Mouse (Mus musculus) midbrain, embryonic 16.5 days (tissue): ENCODE measurements around the gene Bmp2k. TPM values are rescaled to one million over a fixed set of nuclear protein-coding genes. Genes with fewer than 3 reads are reported as not detected.
A peak's percentile ranks its signal among the peaks of the same experiment; 100 is the strongest.

Source experiments
- ATAC-seq: fragments of 200-750 bp; cut with Nextera tagmentation; 2 replicates; pipeline ENCODE4 v1.8.0; 2017; ENCODE audit warnings: moderate TSS enrichment
- H3K27ac ChIP-seq: fragments of 300-500 bp; sonication (generic); 2 replicates; pipeline ENCODE4 v1.5.1; 2014; ENCODE audit warnings: mild to moderate bottlenecking, low read length, mixed read lengths
- H3K27me3 ChIP-seq: fragments of 300-500 bp; sonication (generic); 2 replicates; pipeline ENCODE4 v1.6.1; 2014; ENCODE audit warnings: low read depth, low read length, mixed read lengths; ENCODE audit not compliant: control insufficient read depth, insufficient read depth
- H3K36me3 ChIP-seq: fragments of 300-500 bp; sonication (generic); 2 replicates; pipeline ENCODE4 v1.6.1; 2014; ENCODE audit warnings: mild to moderate bottlenecking, low read length, moderate library complexity, mixed read lengths; ENCODE audit not compliant: control insufficient read depth, insufficient read depth
- H3K4me1 ChIP-seq: fragments of 300-500 bp; sonication (generic); 2 replicates; pipeline ENCODE4 v1.6.1; 2014; ENCODE audit warnings: mild to moderate bottlenecking, low read length, mixed read lengths; ENCODE audit not compliant: control insufficient read depth, insufficient read depth
- H3K4me2 ChIP-seq: fragments of 300-500 bp; sonication (generic); 2 replicates; pipeline ENCODE4 v1.6.1; 2014; ENCODE audit warnings: mild to moderate bottlenecking, low read length, mixed read lengths
- H3K4me3 ChIP-seq: fragments of 300-500 bp; sonication (generic); 2 replicates; pipeline ENCODE4 v1.5.1; 2014; ENCODE audit warnings: low read depth, mild to moderate bottlenecking, low read length, moderate library complexity, mixed read lengths
- H3K9ac ChIP-seq: fragments of 300-500 bp; sonication (generic); 2 replicates; pipeline ENCODE4 v1.6.1; 2014; ENCODE audit warnings: low read depth, low read length, mixed read lengths
- H3K9me3 ChIP-seq: fragments of 300-500 bp; sonication (generic); replicated peaks from 2 replicates; pipeline ENCODE4 v1.6.1; 2014; ENCODE audit warnings: mild to moderate bottlenecking, low read length, mixed read lengths; ENCODE audit not compliant: control insufficient read depth, poor library complexity, severe bottlenecking
- WGBS: fragments of 180-500 bp; shearing (Covaris S2); extraction: QIAGEN DNeasy Blood & Tissue Kit; methylation state at CpG from one replicate; pipeline ENCODE4 v1.1.7; 2014; 5-methylcytosine and 5-hydroxymethylcytosine counted together
- polyA plus RNA-seq: library from polyadenylated mRNA; unstranded; fragments of >200 nt; fragmentation: Nextera tagmentation; extraction: Ambion mirVana; gene quantifications from 2 replicates; pipeline ENCODE4 v1.2.1, GENCODE M21; 2015

Bmp2k gene
- polyA plus RNA-seq, 1 experiment from 2014 or later: 8.3 TPM

DNA sequence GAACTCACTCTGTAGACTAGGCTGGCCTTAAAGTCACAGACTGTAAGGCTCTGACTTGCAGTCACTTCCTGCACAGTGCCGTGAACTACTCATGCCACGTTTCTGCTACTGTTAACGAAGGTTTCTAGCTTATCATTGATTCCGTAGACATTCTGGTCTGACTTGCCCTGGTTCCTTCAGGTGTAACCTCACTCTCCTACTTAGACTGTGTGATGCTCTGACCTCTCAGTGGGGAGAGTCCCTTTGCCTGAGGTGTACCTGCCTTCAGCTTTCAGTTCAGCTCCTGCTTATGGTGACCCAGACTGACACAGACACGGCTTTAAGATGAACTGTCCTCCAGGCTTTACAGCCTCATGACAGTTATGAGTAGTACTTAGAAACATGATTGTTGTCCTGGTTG, 56.7 kb downstream of the Bmp2k start:
- Histone ChIP-seq H3K36me3 (peaks cover 9% of the 10 kb centered on the region; the same call in 1 of the 2 replicates), H3K9me3 (no peaks in the 10 kb centered on the region), H3K9ac (no peak overlapping the region), H3K4me2 (no peak overlapping the region), H3K27ac (no peak overlapping the region), H3K27me3 (no peaks in the 10 kb centered on the region), H3K4me1 (no peaks in the 10 kb centered on the region), H3K4me3 (no peak overlapping the region)
- WGBS: 91% methylated on average over 5 of the region's 5 CpGs
- ATAC-seq: no peak

DNA sequence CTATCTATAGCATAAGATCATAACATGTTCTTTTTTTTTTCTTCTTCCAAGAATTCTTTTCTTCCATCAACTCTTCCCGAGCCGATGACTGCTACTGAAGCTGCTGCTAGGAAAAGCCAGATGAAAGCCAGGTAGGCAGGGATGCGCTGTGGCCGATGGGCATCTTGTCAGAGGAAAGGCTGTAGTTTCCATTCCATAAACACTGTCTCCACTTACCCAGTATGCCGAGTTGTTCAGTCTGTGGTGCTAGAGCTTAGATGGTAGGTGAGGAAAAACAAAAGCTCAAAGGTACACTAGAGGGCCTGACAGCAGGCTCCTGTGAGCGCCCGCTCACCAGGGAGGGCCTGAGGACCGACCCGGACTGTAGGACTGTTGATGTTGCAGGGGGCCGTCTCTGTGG, 57.3 kb downstream of the Bmp2k start:
- Histone ChIP-seq H3K36me3 (peaks cover 9% of the 10 kb centered on the region; the same call in 1 of the 2 replicates), H3K4me2 (no peak overlapping the region), H3K9me3 (no peaks in the 10 kb centered on the region), H3K27me3 (no peaks in the 10 kb centered on the region), H3K9ac (no peak overlapping the region), H3K27ac (no peak overlapping the region), H3K4me1 (no peaks in the 10 kb centered on the region), H3K4me3 (no peak overlapping the region)
- WGBS: 84% methylated on average over 10 of the region's 10 CpGs
- ATAC-seq: no peak

DNA sequence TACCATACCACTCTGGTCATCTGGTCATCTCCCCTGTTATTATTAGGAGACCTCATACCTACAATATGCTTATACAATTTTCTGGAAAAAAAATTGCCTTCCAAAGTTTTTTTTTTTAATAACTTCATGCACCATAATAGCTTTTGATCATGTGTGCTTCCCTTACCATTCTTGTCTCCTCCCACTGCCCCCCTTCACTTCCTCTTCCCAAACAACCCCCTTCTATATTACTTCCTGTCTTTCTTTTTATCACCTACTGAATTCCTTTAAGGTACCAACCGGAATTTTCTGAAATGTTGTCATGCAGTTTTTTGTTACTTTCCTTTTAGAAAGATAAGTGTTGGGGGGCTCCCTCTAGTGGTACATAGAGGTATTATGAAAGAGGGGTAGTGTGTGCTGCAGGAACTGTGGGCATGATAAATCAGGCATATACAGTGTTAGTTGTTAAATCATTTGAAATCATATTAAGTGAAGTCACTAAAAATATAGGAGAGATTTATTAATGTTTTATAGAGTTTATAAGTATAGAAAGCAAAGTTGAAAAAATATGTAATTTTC, 58.1 kb downstream of the Bmp2k start:
- ATAC-seq: peak; percentile 64
- WGBS: 5% methylated on average over 1 of the region's 1 CpGs
- H3K27ac ChIP-seq: no peak overlapping the region
- no peak overlapping the region for H3K4me2 ChIP-seq
- H3K4me3 ChIP-seq: no peak overlapping the region
- H3K4me1 ChIP-seq: no peaks in the 10 kb centered on the region
- H3K36me3 ChIP-seq: peaks cover 9% of the 10 kb centered on the region; the same call in 1 of the 2 replicates
- no peak overlapping the region for H3K9ac ChIP-seq
- H3K9me3 ChIP-seq: no peaks in the 10 kb centered on the region
- no peaks in the 10 kb centered on the region for H3K27me3 ChIP-seq

DNA sequence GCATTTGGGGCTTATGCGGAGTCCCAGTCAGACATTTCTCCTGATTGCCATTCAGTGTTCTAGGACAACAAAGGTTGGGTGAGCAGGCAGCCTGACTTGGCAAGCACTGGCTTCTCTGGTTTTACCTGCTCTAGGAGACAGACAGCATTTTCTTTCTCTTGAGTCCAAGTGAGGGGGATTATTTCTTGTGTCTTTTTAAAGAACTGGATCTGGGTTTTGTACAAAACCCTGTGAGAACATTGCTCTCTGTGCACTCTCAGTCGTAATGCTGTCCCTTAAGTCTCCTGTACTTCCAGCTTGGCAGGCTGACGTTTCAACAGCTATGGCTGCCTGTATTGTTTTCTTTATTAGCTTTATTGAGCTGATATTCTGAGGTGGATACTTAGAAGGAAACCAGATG, 58.9 kb downstream of the Bmp2k start:
- no peak overlapping the region for H3K27ac ChIP-seq
- 88% methylated on average over 3 of the region's 3 CpGs for WGBS
- no peak for ATAC-seq
- no peaks in the 10 kb centered on the region for H3K4me1 ChIP-seq
- H3K9me3 ChIP-seq: no peaks in the 10 kb centered on the region
- peaks cover 9% of the 10 kb centered on the region; the same call in 1 of the 2 replicates for H3K36me3 ChIP-seq
- no peak overlapping the region for H3K4me3 ChIP-seq
- no peak overlapping the region for H3K4me2 ChIP-seq
- no peaks in the 10 kb centered on the region for H3K27me3 ChIP-seq
- H3K9ac ChIP-seq: no peak overlapping the region

DNA sequence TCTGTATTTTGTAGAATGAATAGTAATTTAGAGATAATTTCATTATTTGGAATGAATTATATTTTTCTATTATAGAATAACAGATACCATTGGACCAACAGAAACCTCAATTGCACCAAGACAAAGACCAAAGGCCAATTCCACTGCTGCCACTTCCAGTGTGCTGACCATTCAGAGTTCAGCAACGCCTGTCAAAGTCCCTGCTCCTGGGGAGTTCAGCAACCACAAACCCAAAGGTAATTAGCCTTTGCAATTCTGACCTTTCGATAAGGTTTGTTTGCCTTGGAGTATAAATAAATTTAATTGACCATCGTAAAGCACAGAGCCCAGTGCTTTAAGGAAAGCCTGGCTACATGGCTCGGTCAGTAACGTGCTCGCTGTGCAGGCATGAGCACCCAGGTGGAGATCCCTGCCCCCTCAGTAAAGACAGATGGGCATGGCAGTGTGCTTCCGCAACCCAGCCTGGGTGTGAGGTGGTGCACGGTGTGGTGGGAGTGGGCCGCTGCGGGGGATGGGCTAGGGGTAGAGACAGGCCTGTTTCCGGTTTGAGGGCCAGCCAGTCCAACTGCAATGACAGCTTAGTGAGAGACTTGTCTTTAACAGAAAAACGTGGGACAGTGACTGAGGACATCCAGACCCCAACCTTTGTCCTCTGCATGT, 59.4 kb downstream of the Bmp2k start:
- Histone ChIP-seq H3K36me3 (peaks cover 9% of the 10 kb centered on the region; the same call in 1 of the 2 replicates), H3K9me3 (no peaks in the 10 kb centered on the region), H3K4me3 (no peak overlapping the region), H3K4me1 (no peaks in the 10 kb centered on the region), H3K4me2 (no peak overlapping the region), H3K9ac (no peak overlapping the region), H3K27ac (no peak overlapping the region), H3K27me3 (no peaks in the 10 kb centered on the region)
- ATAC-seq: 0 out of 2 replicates have a peak, but pooled peaks have one; percentile 33
- 85% methylated on average over 12 of the region's 12 CpGs for WGBS

DNA sequence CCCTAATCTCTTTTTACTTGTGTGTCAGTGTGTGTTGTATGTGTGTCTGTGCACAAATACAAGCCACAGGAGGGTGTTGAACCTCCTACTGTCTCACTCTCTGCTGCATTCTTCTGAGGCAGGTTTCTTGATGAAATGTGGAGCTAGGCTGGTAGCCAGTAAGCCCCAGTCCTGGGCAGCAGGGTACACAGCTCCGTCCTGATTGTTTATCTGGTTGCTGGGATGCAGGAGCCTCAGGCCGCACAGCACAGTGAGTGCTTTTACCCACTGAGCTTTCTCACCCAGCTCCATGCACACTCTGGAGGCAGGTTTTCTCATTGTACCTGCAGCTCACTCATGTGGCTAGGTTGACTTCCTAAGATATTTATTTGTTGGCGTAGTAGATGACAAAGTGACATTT, 63.4 kb downstream of the Bmp2k start:
- 0 out of 2 replicates have a peak, but pooled peaks have one; percentile 39 for ATAC-seq
- Histone ChIP-seq H3K4me3 (no peak overlapping the region), H3K4me1 (no peaks in the 10 kb centered on the region), H3K27ac (no peak overlapping the region), H3K4me2 (no peak overlapping the region), H3K9me3 (no peaks in the 10 kb centered on the region), H3K36me3 (peaks cover 6% of the 10 kb centered on the region; the same call in 1 of the 2 replicates), H3K27me3 (no peaks in the 10 kb centered on the region), H3K9ac (no peak overlapping the region)
- WGBS: 57% methylated on average over 3 of the region's 3 CpGs

DNA sequence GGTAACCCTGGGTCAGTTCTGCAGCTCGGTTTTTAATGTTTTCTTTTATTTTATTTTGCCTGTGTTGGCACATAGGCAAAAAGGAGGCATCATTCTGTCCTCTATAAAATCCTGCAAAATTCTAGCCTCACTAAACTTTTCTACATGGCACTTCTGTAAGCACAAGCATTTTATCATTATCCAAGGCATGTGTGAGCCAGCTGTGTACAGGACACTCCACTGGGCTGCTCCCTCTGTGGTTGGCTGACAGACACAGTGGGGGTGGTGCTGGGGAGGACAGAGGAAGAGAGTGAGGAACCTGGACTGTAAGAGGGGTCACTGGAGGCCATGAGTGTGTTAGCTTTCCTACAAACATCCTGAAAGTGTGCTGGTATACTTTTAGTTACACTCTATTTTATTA, 64.6 kb downstream of the Bmp2k start:
- WGBS: 86% methylated on average over 1 of the region's 1 CpGs
- H3K27me3 ChIP-seq: no peaks in the 10 kb centered on the region

DNA sequence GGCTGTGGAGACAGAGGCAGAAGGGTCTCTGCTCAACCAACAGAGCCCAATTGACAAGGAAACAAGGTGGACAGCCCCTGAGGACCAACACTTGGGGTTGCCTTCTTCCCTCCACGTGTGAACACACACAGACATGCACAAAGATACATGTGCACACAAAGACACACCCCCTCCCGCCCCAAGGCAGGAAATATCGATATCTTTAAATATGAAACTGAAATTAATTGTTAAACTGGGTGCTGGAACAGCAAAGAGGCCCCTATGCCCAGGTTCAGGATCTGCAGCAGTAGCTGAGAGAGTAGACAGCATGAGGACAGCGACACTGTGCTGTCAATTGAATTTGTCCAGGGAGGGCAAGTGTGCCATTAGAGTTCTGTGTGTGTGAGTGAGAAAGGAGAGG, 68.3 kb downstream of the Bmp2k start:
- no peaks in the 10 kb centered on the region for H3K4me1 ChIP-seq
- no peak for ATAC-seq
- no peak overlapping the region for H3K4me3 ChIP-seq
- 88% methylated on average over 4 of the region's 4 CpGs for WGBS
- H3K36me3 ChIP-seq: peaks cover 7% of the 10 kb centered on the region
- H3K9me3 ChIP-seq: no peaks in the 10 kb centered on the region
- no peaks in the 10 kb centered on the region for H3K27me3 ChIP-seq
- no peak overlapping the region for H3K27ac ChIP-seq
- H3K9ac ChIP-seq: no peak overlapping the region
- H3K4me2 ChIP-seq: no peak overlapping the region

More for the DNA sequence above, 64.6 kb downstream of the Bmp2k start:
- ATAC-seq: no peak
- Histone ChIP-seq H3K9ac (no peak overlapping the region), H3K4me2 (no peak overlapping the region), H3K4me1 (no peaks in the 10 kb centered on the region), H3K36me3 (peaks cover 6% of the 10 kb centered on the region), H3K27ac (no peak overlapping the region), H3K4me3 (no peak overlapping the region), H3K9me3 (no peaks in the 10 kb centered on the region)

DNA sequence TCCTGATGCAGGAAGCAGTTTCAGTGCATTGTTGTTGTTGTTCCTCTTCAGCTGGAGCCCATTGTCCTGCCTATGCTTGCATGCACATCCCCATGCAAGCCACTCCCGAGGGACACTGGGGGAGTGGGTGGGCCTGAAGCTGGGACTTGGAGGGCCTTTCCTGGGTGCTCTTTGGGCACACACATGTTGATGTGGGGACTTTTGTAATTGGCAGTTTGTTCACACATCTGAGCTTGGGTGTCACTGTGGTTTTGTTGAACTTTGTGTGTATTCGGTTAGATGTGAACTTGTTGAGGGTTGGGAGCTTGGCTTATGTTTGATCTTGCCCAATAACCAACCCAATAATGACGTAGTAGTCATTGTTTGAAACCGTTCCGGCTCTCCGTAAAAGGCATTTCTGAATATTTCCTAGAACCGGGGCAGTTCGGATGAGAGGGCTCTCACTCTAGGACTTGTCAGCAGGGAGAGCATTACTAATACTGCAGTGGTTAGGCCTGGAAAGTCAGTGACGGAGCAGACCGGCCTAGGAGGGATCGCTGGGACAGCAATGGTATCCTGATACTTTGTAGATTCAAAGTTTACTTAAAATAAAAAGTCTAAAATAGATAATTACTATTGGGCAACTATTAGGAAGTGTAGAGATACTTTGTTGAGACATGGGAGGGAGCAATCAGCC, 78.1 kb downstream of the Bmp2k start:
- H3K4me2 ChIP-seq: no peak overlapping the region
- H3K27ac ChIP-seq: no peak overlapping the region
- no peaks in the 10 kb centered on the region for H3K27me3 ChIP-seq
- no peaks in the 10 kb centered on the region for H3K9me3 ChIP-seq
- H3K4me3 ChIP-seq: no peak overlapping the region
- peaks cover 2% of the 10 kb centered on the region for H3K36me3 ChIP-seq
- 0 out of 2 replicates have a peak, but pooled peaks cover 2% of the 10 kb centered on the region for H3K4me1 ChIP-seq
- no peak overlapping the region for H3K9ac ChIP-seq
- 92% methylated on average over 11 of the region's 11 CpGs for WGBS
- ATAC-seq: no peak
